Mouse (Mus musculus) left cerebral cortex, postnatal 14 days (tissue): ENCODE measurements at regions not wholly inside any gene's neighbourhood (a gene's known extent, or its start where the extent isn't known, plus 50 kb on each side); places are given as distances from the start of the nearest gene placed in this dataset.

Experiments used
- DNase-seq, 2 experiments: peaks; one replicate each; pipeline ENCODE4 v3.0.0; 2021 to 2022; ENCODE audit warnings: low spot score in 2 of 2, mixed read lengths in 1 of 2
- intact Hi-C: fragments of 180-260 bp; cut with DNase I; formaldehyde crosslinking; loops from one replicate; pipeline ENCODE4 v1.15.1; 2025

GRCm38 (mm10) chr6:67125715-67126312, 88.6 kb upstream of the Gadd45a start:
- intact Hi-C loops, result no loop called here
- DNase-seq, result no peak

- intact Hi-C loops, result no loop called here
Measured at GRCm38 (mm10) chr6:67124089-67124488, 86.8 kb upstream of the Gadd45a start.

GRCm38 (mm10) chr6:67123071-67123470, 85.8 kb upstream of the Gadd45a start:
- DNase-seq, result no peak
- intact Hi-C loops, result no loop called here

More at GRCm38 (mm10) chr6:67124089-67124488, 86.8 kb upstream of the Gadd45a start:
- no peak for DNase-seq

- no peak for DNase-seq
- intact Hi-C loops, result no loop called here
Measured at GRCm38 (mm10) chr6:67116306-67116705, 79.0 kb upstream of the Gadd45a start.

GRCm38 (mm10) chr6:67115505-67116303, 78.4 kb upstream of the Gadd45a start:
- no peak for DNase-seq
- intact Hi-C loops, result no loop called here

GRCm38 (mm10) chr6:67114753-67115152, 77.5 kb upstream of the Gadd45a start:
- intact Hi-C loops, result no loop called here
- no peak for DNase-seq

GRCm38 (mm10) chr6:67113686-67114278, 76.5 kb upstream of the Gadd45a start:
- DNase-seq, result no peak
- intact Hi-C loops, result no loop called here

- no peak for DNase-seq
- intact Hi-C loops, result no loop called here
Measured at GRCm38 (mm10) chr6:67113261-67113660, 76.0 kb upstream of the Gadd45a start.

- intact Hi-C loops, result no loop called here
- DNase-seq, result no peak
Measured at GRCm38 (mm10) chr6:67112311-67112710, 75.1 kb upstream of the Gadd45a start.

GRCm38 (mm10) chr6:67111581-67111980, 74.3 kb upstream of the Gadd45a start:
- DNase-seq, result no peak
- intact Hi-C loops, result no loop called here

- no peak for DNase-seq
- intact Hi-C loops, result no loop called here
Measured at GRCm38 (mm10) chr6:67110391-67110790, 73.1 kb upstream of the Gadd45a start.

- no peak for DNase-seq
- intact Hi-C loops, result no loop called here
Measured at GRCm38 (mm10) chr6:67109774-67110173, 72.5 kb upstream of the Gadd45a start.

- intact Hi-C loops, result no loop called here
- no peak for DNase-seq
Measured at GRCm38 (mm10) chr6:67107517-67107916, 70.3 kb upstream of the Gadd45a start.

- DNase-seq, result no peak
- intact Hi-C loops, result no loop called here
Measured at GRCm38 (mm10) chr6:67106493-67106892, 69.2 kb upstream of the Gadd45a start.

GRCm38 (mm10) chr6:67105386-67105785, 68.1 kb upstream of the Gadd45a start:
- DNase-seq, result no peak
- intact Hi-C loops, result no loop called here

GRCm38 (mm10) chr6:67104205-67104604, 66.9 kb upstream of the Gadd45a start:
- DNase-seq, result no peak

GRCm38 (mm10) chr6:67102541-67103134, 65.4 kb upstream of the Gadd45a start:
- peak; percentile 30 to 32 for DNase-seq
- intact Hi-C loops, result no loop called here

More at GRCm38 (mm10) chr6:67104205-67104604, 66.9 kb upstream of the Gadd45a start:
- intact Hi-C loops, result no loop called here

GRCm38 (mm10) chr6:67102014-67102413, 64.8 kb upstream of the Gadd45a start:
- intact Hi-C loops, result no loop called here
- peak; percentile 21 to 22 for DNase-seq

GRCm38 (mm10) chr6:67094426-67094825, 57.2 kb upstream of the Gadd45a start:
- no peak for DNase-seq
- intact Hi-C loops, result no loop called here

GRCm38 (mm10) chr6:67093128-67093527, 55.9 kb upstream of the Gadd45a start:
- intact Hi-C loops, result no loop called here
- DNase-seq, result no peak
